Mouse (Mus musculus): ENCODE measurements around the gene Olfr370.
A peak's percentile ranks its signal among the peaks of the same experiment; 100 is the strongest.
"Not testable (repeated sequence)": the region's sequence is repeated elsewhere in the genome, so short reads cannot be mapped to it uniquely, and the experiment has no call there.

Olfr370 gene

GRCm38 (mm10) chr8:83535736-83536135 lies at the start of gene Olfr370:
Olfr370 (plus strand) TSS chr8:83535780.
- DNase-seq (ENCODE audit: inconsistent ontology term): no peak

GRCm38 (mm10) chr8:83511696-83512095 lies 23.9 kb upstream of the Olfr370 start:
- DNase-seq (ENCODE audit: inconsistent ontology term): no peak

- no peak for DNase-seq (ENCODE audit: inconsistent ontology term)
Observed at GRCm38 (mm10) chr8:83520432-83520831, 15.1 kb upstream of the Olfr370 start.

GRCm38 (mm10) chr8:83520907-83521306 lies 14.7 kb upstream of the Olfr370 start:
- DNase-seq (ENCODE audit: inconsistent ontology term): not testable (repeated sequence)

GRCm38 (mm10) chr8:83521310-83521709 lies 14.3 kb upstream of the Olfr370 start:
- no peak for DNase-seq (ENCODE audit: inconsistent ontology term)

GRCm38 (mm10) chr8:83534802-83535201 lies 778 bp upstream of the Olfr370 start:
- no peak for DNase-seq (ENCODE audit: inconsistent ontology term)

- DNase-seq (ENCODE audit: inconsistent ontology term): no peak
Observed at GRCm38 (mm10) chr8:83562669-83563068, 27.1 kb downstream of the Olfr370 start.

- DNase-seq (ENCODE audit: inconsistent ontology term): no peak
Observed at GRCm38 (mm10) chr8:83563246-83563645, 27.7 kb downstream of the Olfr370 start.

GRCm38 (mm10) chr8:83565731-83566375 lies 30.3 kb downstream of the Olfr370 start:
- no peak for DNase-seq (ENCODE audit: inconsistent ontology term)

GRCm38 (mm10) chr8:83566469-83567395 lies 31.2 kb downstream of the Olfr370 start, which contains the start of gene Ndufb7:
Ndufb7 (plus strand) TSS chr8:83566671.
- DNase-seq (ENCODE audit: inconsistent ontology term): peak; percentile 95

GRCm38 (mm10) chr8:83567668-83568067 lies 32.1 kb downstream of the Olfr370 start:
- no peak for DNase-seq (ENCODE audit: inconsistent ontology term)

GRCm38 (mm10) chr8:83568128-83568527 lies 32.5 kb downstream of the Olfr370 start:
- no peak for DNase-seq (ENCODE audit: inconsistent ontology term)

GRCm38 (mm10) chr8:83568755-83569154 lies 33.2 kb downstream of the Olfr370 start:
- no peak for DNase-seq (ENCODE audit: inconsistent ontology term)

GRCm38 (mm10) chr8:83569165-83569564 lies 33.6 kb downstream of the Olfr370 start:
- no peak for DNase-seq (ENCODE audit: inconsistent ontology term)

- no peak for DNase-seq (ENCODE audit: inconsistent ontology term)
Observed at GRCm38 (mm10) chr8:83570272-83571000, 34.9 kb downstream of the Olfr370 start.

GRCm38 (mm10) chr8:83571001-83571340 lies 35.4 kb downstream of the Olfr370 start:
- not testable (repeated sequence) for DNase-seq (ENCODE audit: inconsistent ontology term)

GRCm38 (mm10) chr8:83571791-83572190 lies 36.2 kb downstream of the Olfr370 start:
- DNase-seq (ENCODE audit: inconsistent ontology term): no peak

- DNase-seq (ENCODE audit: inconsistent ontology term): no peak
Observed at GRCm38 (mm10) chr8:83572246-83572812, 36.7 kb downstream of the Olfr370 start.

- no peak for DNase-seq (ENCODE audit: inconsistent ontology term)
Observed at GRCm38 (mm10) chr8:83573140-83573875, 37.7 kb downstream of the Olfr370 start.

GRCm38 (mm10) chr8:83574631-83575315 lies 39.2 kb downstream of the Olfr370 start:
- DNase-seq (ENCODE audit: inconsistent ontology term): no peak

All from Muller cell, postnatal 12 days (primary cell).